Mouse (Mus musculus) right cerebral cortex, postnatal 36 days (tissue): ENCODE measurements around the gene Gm15080.
"Not testable (repeated sequence)": the region's sequence is repeated elsewhere in the genome, so short reads cannot be mapped to it uniquely, and the experiment has no call there.

Experiments used
- DNase-seq, 2 experiments: peaks; one replicate each; pipeline ENCODE4 v3.0.0; 2022; ENCODE audit warnings: low spot score in 2 of 2, mixed read lengths in 1 of 2

The Gm15080 gene

GRCm38 (mm10) chrX:147992693-147993092 is at the start of gene Gm15080:
Gm15080 (plus strand) TSS chrX:147992993.
- DNase-seq, result not testable (repeated sequence)
